Mouse (Mus musculus) kidney, adult 2 months (tissue): ENCODE data around the gene Oas1a.

Experiments used
- CTCF ChIP-seq: fragments of 200-500 bp; conservative IDR thresholded peaks from 2 replicates; pipeline ENCODE4 v1.5.1; 2011; ENCODE audit warnings: low read depth, mild to moderate bottlenecking, control low read depth, low read length, moderate library complexity, mixed read lengths; ENCODE audit not compliant: insufficient read depth, insufficient read length
- POLR2A ChIP-seq: fragments of 200-500 bp; IDR thresholded peaks from one replicate; pipeline ENCODE4 v1.6.1; 2011; ENCODE audit warnings: low read depth, low read length, control low read depth

GRCm38 (mm10) chr5:120920296-120920695, 13.0 kb upstream of the Oas1a start:
- TF ChIP-seq POLR2A (no peak), CTCF (no peak)
